In the genomic region with DNA sequence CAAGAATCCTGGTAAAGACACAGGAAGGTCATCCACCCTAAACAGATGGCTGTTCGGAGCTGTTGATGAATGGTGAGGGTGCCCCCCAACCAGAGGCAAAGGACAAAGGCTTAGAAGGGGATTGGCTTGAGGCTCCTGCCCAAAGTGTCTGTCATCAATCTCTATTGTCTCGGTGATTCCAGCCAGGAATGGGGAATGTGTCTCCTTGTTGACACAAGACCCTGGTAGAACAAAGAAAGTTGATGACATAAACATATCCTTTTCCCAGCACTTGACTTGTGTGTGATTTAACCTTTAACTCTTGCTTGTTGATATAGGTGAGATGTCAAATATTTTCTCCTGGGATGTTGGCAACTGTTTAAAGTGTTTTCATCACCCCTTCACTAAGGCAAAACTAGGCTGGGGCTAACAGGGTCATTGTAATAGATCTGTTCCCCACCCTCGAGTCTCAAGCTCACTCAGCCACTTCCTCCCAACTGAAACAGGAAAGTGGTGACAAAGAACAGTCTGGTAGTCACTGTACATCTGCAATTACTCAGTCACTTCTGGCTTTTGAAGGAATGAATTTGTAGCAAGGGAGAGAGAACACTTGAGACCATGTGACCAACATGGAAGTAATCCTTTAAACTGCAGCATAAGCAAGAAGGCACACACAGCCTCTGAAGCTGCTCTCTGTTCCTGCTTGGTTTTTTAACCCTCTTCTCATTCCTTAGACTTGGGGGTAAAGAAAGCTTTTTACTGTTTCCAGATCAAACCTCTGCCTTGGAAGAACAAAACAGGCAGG, we compare ENCODE assay signal across 9 mouse cellular contexts. TPM values are rescaled to one million over a fixed set of nuclear protein-coding genes. Genes with fewer than 3 reads are reported as not detected.
A peak's percentile ranks its signal among the peaks of the same experiment; 100 is the strongest.
DNase-seq lines count a peak whose midpoint lies in the region; ATAC-seq lines count a peak whose summit lies in the region.
"Had no signal": no experiment of that assay in that cellular context is flagged by ENCODE, and none has a peak within 500 bp of the region (broad histone marks: within the 10 kb centered on the region; RNA-seq: fewer than 3 reads in every experiment).

No protein-coding gene starts in this region.

- peak overlapping the region; percentile 69 for H3K27ac ChIP-seq in heart, embryonic 15.5 days
- H3K27ac ChIP-seq in limb, embryonic 15.5 days, result peak overlapping the region; percentile 18; the same call in 1 of the 2 replicates

- H3K36me3 ChIP-seq in heart, embryonic 15.5 days, result no peaks in the 10 kb centered on the region
- H3K36me3 ChIP-seq in limb, embryonic 15.5 days, result no peaks in the 10 kb centered on the region

- H3K9me3 ChIP-seq in heart, embryonic 15.5 days (replicated peaks), result no peaks in the 10 kb centered on the region
- no peaks in the 10 kb centered on the region for H3K9me3 ChIP-seq in limb, embryonic 15.5 days

- no peaks in the 10 kb centered on the region for H3K27me3 ChIP-seq in heart, embryonic 15.5 days
- H3K27me3 ChIP-seq in limb, embryonic 15.5 days, result no peaks in the 10 kb centered on the region

- 16% methylated on average over 3 of the region's 3 CpGs for WGBS in heart, embryonic 15.5 days
- WGBS in limb, embryonic 15.5 days, result 41% methylated on average over 3 of the region's 3 CpGs

- no peak overlapping the region for H3K4me3 ChIP-seq in heart, embryonic 15.5 days
- H3K4me3 ChIP-seq in limb, embryonic 15.5 days, result no peak overlapping the region

- DNase-seq in ES-CJ7 (ENCODE audit: low read depth, low spot score), result peak; percentile 30
- peak; percentile 14 for DNase-seq in brain, adult 2 months (ENCODE audit: low read depth, low spot score)
- DNase-seq in cerebellum, adult 9-10 months, result no peak
- no peak for DNase-seq in spleen, postnatal 10 days (ENCODE audit: low spot score in 2 of 2)
- no peak for DNase-seq in thymus, postnatal 14 days
- DNase-seq: adrenal gland, postnatal 25 days had no signal

- H3K4me1 ChIP-seq in heart, embryonic 15.5 days (replicated peaks), result 0 out of 2 replicates have a peak, but pooled peaks cover 2% of the 10 kb centered on the region
- peaks cover 4% of the 10 kb centered on the region; the same call in 1 of the 2 replicates for H3K4me1 ChIP-seq in limb, embryonic 15.5 days

- no peak overlapping the region for H3K4me2 ChIP-seq in heart, embryonic 15.5 days
- no peak overlapping the region for H3K4me2 ChIP-seq in limb, embryonic 15.5 days

- peak; percentile 80 for ATAC-seq in heart, embryonic 15.5 days (replicated peaks; ENCODE audit: insufficient number of reproducible peaks, insufficient read depth, low FRiP score, low read depth)
- no peak for ATAC-seq in limb, embryonic 15.5 days (ENCODE audit: insufficient number of reproducible peaks, low FRiP score, low TSS enrichment, low read depth)
- no peak for ATAC-seq in CD4-positive, CD25-positive, alpha-beta regulatory T cell, adult 4 months

- no peak overlapping the region for H3K9ac ChIP-seq in heart, embryonic 15.5 days
- no peak overlapping the region for H3K9ac ChIP-seq in limb, embryonic 15.5 days

RNA-seq across cellular contexts. Expression of a gene that starts 39.4 kb away (rescaled TPM):
- 25.5 and 30.9 TPM in 2 replicates for polyA plus RNA-seq in heart, embryonic 15.5 days (2015; fragmentation: Nextera tagmentation; extraction: Ambion mirVana)
- 84.6 and 87.2 TPM in 2 replicates for polyA plus RNA-seq in limb, embryonic 15.5 days (2015; fragmentation: Nextera tagmentation; extraction: Ambion mirVana)
- polyA plus RNA-seq in CD4-positive, CD25-positive, alpha-beta regulatory T cell, adult 4 months (2017; shearing (Covaris generic)), result not detected

Comparison
In these comparisons a context has a peak if more than half of its experiments do, and no peak if none do; other contexts are left out.
1. DNase-seq: peak in ES-CJ7 (single experiment) and brain, adult 2 months (single experiment); none in cerebellum, adult 9-10 months (single experiment), spleen, postnatal 10 days (0 of 2) and thymus, postnatal 14 days (single experiment).
2. RNA of a gene that starts 39.4 kb away (polyA plus RNA-seq): 84.6 to 87.2 TPM in limb, embryonic 15.5 days and 25.5 to 30.9 TPM in heart, embryonic 15.5 days; not detected in CD4-positive, CD25-positive, alpha-beta regulatory T cell, adult 4 months; every median in the first group is over 10 times any median in the second.